Mouse (Mus musculus) heart, adult 2 months (tissue): ENCODE results near the gene Tmem94.
A peak's percentile ranks its signal among the peaks of the same experiment; 100 is the strongest.

Experiments used
- CTCF ChIP-seq: fragments of 200-600 bp; IDR thresholded peaks from 2 replicates; pipeline ENCODE4 v1.8.1; 2022; ENCODE audit warnings: antibody characterized with exemption, mild to moderate bottlenecking, moderate library complexity
- EP300 ChIP-seq: fragments of 200-500 bp; IDR thresholded peaks from 2 replicates; pipeline ENCODE4 v1.6.1; 2011; ENCODE audit warnings: low read depth, low read length, control low read depth; ENCODE audit not compliant: insufficient read depth

- TF ChIP-seq EP300 (peak; percentile 97), CTCF (no peak; the same call in 1 of the 2 replicates)
Measured at GRCm38 (mm10) chr11:115722638-115723037, 42.6 kb upstream of the Tmem94 start.
